Mouse (Mus musculus) c-Kit-negative CD71-positive TER-119-positive erythroid progenitor cells, embryonic 14.5 days (primary cell): ENCODE data around the gene Fgfr2.
A peak's percentile ranks its signal among the peaks of the same experiment; 100 is the strongest.

ENCODE experiments used
- DNase-seq: peaks from one replicate; pipeline ENCODE4 v3.0.0-alpha.2; 2013; ENCODE audit warnings: low read depth, low spot score

The Fgfr2 gene

GRCm38 (mm10) chr7:130862501-130862900 is 2260.6 kb downstream of the Fgfr2 start:
- no peak for DNase-seq

GRCm38 (mm10) chr7:130860721-130861142 is 2262.4 kb downstream of the Fgfr2 start:
- DNase-seq, result no peak

GRCm38 (mm10) chr7:130859926-130860325 is 2263.2 kb downstream of the Fgfr2 start:
- DNase-seq, result no peak

DNA sequence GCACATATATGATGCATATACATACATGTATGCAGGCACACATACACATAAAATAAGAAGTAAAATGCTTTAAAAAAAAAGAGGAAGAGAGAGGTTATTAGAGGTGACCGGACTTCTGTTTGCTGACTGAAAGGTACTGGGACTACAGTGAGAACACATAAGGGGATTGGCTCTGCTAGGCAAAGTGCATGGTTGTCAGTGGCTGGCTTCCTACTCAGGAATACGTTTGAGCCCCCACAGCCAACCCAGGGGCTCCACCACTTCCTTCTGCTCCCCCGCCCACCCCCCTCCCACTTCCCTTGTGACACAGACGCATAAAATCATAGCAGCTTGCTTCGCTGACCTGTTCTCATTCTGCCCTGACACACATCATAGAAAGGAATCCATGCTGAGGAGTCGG is 2265.2 kb downstream of the Fgfr2 start:
- no peak for DNase-seq

- no peak for DNase-seq
Observed at GRCm38 (mm10) chr7:130855681-130856080, 2267.5 kb downstream of the Fgfr2 start.

- no peak for DNase-seq
Observed at GRCm38 (mm10) chr7:130854684-130855292, 2268.4 kb downstream of the Fgfr2 start.

- no peak for DNase-seq
Observed at GRCm38 (mm10) chr7:130847164-130847718, 2275.9 kb downstream of the Fgfr2 start.

DNA sequence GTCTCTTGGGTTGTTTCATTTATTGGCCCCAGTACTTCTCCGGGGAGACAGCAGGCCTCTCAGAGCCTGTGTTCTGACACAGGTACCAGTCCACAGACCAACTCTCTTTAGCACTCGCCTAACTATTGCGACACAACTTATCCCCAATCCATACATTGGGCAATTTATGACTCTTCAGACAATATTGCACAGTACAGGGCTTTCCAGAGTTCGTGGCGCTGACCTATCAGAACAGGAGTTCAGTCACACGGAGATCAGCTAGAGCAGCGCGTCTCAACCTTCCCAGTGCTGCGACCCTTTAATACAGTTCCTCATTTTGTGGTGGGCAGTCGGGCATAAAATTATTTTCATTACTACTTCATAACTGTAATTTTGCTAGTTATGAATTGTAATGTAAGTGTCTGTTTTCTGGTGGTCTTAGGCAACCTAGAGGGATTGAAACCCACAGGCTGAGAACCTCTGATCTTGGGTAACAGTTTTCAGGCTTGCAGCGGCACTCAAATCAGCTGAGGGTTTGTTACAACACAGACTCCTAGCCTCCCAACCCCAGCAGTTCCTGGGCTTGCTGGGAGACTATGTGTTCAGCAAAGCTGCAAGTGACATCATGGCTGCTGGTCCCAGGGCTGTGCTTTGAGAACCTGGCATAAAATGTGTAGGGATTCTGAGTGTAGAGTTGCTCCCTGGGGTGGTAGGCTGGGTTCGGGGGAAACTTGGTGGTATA is 2283.6 kb downstream of the Fgfr2 start:
- no peak for DNase-seq

GRCm38 (mm10) chr7:130838658-130839025 is 2284.5 kb downstream of the Fgfr2 start:
- DNase-seq, result no peak

GRCm38 (mm10) chr7:130837941-130838657 is 2285.1 kb downstream of the Fgfr2 start:
- DNase-seq, result no peak

DNA sequence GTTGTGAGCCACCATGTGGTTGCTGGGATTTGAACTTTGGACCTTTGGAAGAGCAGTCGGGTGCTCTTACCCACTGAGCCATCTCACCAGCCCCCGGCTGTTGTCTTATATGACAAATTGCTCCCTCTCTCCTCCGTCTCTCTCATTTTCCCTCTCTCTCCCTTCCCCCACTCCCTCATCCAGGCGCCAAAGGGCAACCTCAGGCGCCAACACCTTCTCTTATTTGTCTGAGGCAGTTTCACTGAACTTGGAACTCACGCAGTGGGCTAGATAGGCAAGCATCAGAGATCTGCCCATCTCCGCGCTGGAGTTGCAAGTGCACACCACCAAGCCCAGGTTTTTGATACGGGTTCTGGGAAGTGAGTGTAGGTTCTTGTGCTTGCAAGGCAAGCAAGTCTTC is 2287.1 kb downstream of the Fgfr2 start:
- no peak for DNase-seq

DNA sequence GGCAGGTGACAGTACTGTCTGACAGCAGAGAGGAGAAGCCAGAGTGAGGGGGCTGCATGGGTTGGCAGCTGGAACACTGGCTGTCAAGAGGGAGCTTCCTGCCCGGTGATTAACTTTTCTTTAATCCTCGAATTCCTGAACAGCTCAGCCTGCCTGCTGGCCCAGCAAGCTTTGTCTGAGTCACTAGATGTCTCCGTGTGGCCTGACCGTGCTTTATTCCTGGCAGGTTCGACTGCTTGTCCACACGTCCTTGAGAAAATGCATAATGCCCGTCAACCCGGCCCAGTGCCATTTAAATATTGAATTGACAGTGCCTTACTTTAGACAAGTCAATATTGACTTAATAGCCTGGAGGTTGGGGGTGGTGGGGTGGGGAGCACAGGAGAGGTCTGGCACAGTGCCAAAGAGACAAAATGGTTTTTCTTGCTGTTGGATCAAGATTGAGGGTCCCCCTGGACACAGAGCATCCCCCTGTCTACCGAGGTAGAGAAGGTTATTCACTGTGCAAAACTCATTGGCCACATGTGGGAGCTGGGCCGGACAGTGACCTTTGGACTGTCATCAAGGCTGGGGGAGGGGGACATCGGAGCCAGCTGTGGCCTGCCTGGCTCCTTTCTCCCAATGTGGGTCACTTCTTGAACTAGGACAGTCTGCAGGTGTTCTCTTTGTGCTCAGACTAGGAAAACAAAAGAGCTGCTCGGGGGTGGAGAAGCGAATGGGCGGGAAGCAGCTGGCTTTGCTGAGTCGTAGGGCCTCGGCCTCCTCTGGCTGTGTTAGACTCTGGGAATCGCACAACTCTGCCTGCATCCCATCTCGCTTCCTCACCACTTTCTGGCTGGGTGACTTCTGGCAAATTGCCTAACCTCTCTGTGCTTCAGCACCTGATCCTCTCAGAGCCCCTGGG is 2287.9 kb downstream of the Fgfr2 start:
- DNase-seq, result no peak

DNA sequence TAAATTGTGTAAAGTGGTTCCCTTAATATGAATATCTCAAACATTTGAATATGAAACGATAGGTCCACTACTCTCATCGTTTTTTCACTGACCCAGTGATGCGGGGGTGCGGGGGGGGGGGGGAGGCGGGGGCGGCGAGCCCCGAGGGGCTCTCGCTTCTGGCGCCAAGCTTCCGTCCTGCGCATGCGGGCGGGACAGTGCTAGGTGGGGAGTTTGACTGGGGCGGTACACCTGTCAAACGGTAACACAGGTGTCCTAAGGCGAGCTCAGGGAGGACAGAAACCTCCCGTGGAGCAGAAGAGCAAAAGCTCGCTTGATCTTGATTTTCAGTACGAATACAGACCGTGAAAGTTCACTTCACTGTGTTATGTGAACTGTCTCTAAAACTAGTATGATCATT is 2288.9 kb downstream of the Fgfr2 start:
- DNase-seq, result peak; percentile 71

GRCm38 (mm10) chr7:130831586-130831985 is 2291.6 kb downstream of the Fgfr2 start:
- DNase-seq, result no peak

DNA sequence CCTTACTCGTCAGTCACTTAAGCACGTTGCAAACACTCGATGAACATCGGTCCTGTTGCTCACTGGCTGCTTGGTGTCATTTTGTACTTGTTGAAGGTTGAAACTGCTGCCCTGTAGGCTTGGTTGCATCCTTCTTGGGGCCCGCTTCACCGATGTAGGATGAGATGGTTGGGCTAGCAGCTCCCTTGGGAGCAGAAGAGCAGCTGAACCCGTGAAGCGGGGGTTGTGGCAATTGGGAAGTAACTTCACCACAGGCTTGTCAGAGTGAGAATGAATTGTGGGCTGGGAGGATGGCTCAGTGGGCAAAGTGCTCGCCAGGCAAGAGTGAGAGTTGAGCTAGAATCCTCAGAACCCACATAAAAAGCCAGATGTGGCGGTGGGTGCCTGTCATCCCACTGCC is 2294.7 kb downstream of the Fgfr2 start:
- no peak for DNase-seq

DNA sequence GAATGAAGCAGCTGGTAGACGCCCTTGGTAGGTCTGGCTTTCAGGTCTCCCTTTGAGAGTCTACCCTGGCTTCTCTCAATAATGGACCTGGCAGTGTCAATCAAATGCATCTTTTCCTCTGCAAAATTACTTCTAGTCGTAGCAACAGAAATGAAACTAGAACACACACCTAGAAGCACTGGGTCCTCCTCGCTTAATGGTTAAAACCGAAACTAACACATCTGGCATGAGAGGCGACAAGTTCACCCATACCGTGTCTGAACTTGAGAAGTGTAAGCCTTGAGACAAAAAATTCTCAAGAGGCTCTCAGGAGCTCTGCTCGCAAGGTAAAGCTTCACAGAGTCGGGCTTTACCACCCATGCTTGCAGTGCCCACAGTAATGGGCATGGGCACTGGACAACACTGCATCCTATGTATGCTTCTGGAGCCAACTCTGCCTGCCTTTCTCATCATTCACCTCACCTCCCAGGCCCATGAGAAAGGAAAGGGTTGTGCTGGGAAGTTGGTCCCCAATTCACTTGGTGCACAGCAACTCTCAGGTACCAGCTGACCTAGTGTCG is 2295.2 kb downstream of the Fgfr2 start:
- DNase-seq, result no peak

GRCm38 (mm10) chr7:130827431-130827830 is 2295.7 kb downstream of the Fgfr2 start:
- DNase-seq, result no peak

DNA sequence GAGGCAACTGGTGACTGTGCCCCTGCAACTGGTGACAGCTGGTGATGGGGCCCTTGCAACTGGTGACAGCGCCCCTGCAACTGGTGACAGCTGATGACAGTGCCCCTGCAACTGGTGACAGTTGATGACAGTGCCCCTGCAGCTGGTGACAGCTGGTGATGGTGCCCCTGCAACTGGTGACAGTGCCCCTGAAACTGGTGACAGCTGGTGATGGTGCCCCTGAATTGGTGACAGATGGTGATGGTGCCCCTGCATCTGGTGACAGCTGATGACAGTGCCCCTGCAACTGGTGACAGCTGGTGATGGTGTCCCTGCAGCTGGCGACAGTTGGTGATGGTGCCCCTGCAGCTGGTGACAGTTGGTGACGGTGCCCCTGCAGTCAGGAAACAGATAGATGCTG is 2296.8 kb downstream of the Fgfr2 start:
- no peak for DNase-seq

GRCm38 (mm10) chr7:130823992-130824391 is 2299.2 kb downstream of the Fgfr2 start:
- DNase-seq, result no peak

- DNase-seq, result no peak
Observed at GRCm38 (mm10) chr7:130819624-130820023, 2303.5 kb downstream of the Fgfr2 start.

DNA sequence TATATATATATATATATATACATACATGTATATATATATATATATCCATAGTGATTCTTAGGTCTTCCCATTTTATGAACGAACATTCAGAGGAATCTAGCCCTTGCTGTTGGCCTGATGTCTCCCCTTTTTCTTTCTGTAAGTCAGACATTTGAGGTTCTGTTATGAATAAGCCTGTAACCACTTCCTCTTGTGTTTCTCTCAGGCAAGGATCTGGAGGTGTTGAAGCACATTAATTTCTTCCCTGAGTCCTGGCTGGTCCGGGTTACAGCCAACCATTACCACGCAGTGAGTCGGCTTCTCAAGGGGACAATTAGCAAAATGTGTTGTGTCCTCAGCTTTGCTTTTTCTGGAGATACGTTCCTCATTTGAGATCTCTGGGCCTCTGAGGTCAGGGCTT is 2304.3 kb downstream of the Fgfr2 start:
- no peak for DNase-seq
